Mouse (Mus musculus) kidney, adult 18-20 months (tissue): ENCODE results near the gene Wars2.

Experiments
- DNase-seq: peaks from one replicate; pipeline ENCODE4 v3.0.0; 2021

Wars2 gene

GRCm38 (mm10) chr3:99277973-99278580 lies 137.2 kb downstream of the Wars2 start:
- DNase-seq: no peak

- DNase-seq: no peak
Measured at GRCm38 (mm10) chr3:99279718-99280117, 138.8 kb downstream of the Wars2 start.

GRCm38 (mm10) chr3:99281453-99281852 lies 140.6 kb downstream of the Wars2 start:
- no peak for DNase-seq

GRCm38 (mm10) chr3:99288302-99288701 lies 147.4 kb downstream of the Wars2 start:
- DNase-seq: no peak
